Mouse (Mus musculus): ENCODE data around the gene Mitd1. TPM values are rescaled to one million over a fixed set of nuclear protein-coding genes. Genes with fewer than 3 reads are reported as not detected.

The Mitd1 gene
- polyA plus RNA-seq (2014; fragmentation: Nextera tagmentation; extraction: Ambion mirVana) = 24.0 and 27.0 TPM in 2 replicates

DNA sequence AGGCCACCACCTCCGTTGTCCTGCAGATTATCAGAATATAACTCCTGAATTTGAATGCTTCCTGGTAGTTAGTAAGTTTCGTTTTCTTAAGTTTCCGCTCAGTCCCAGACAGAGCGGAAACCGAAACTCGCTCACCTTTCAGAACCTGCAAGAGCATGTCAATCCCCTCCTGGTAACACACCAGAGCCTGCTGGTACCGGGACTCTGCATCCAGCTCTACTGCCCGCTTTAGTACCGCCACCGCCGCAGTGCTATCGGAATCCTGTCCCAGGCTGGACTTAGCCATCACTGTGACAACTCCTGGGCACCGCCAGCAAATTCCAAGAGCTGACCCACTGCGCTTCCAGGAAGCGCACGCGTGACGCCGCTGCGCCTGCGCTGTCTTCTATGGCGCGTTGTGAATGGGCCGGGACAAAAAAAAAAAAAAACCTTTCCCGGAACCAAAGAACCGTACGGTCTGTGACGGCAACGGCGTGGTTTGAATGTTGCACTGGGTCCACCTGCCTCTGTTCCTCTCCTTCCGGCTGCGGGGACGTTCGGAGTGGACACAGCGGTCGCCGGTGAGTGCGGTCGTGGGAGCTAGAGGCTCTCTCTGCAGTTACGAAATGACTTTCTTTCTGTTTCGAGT is at the start of gene Mitd1, which contains the start of gene Mrpl30:
TSS of gene Mitd1 (minus strand) at position 387 of the 628 bp plus-strand sequence.
TSS of gene Mrpl30 (plus strand) at position 453 of the 628 bp plus-strand sequence.
- Histone ChIP-seq H3K9ac (ENCODE audit: low read depth, low read length) (peak within 1 kb of the TSS; percentile 73), H3K27me3 (ENCODE audit: control insufficient read depth, insufficient read depth, low read length) (no peaks in the 10 kb centered on the region), H3K4me2 (replicated peaks; ENCODE audit: low read depth, low read length) (peak within 1 kb of the TSS; percentile 68), H3K4me1 (replicated peaks; ENCODE audit: control insufficient read depth, insufficient read depth, low read length) (no peaks in the 10 kb centered on the region), H3K27ac (ENCODE audit: low read depth, low read length) (no peak within 1 kb of the TSS), H3K9me3 (ENCODE audit: control insufficient read depth, low read length) (no peaks in the 10 kb centered on the region), H3K4me3 (ENCODE audit: low read depth, low read length) (peak within 1 kb of the TSS; percentile 60), H3K36me3 (ENCODE audit: control insufficient read depth, insufficient read depth, low read length) (no peaks in the 10 kb centered on the region)
- WGBS = under 1% methylated on average over 41 of the region's 41 CpGs
- peak; percentile 88 for ATAC-seq (ENCODE audit: low FRiP score)
- peak; percentile 94 for DNase-seq (ENCODE audit: low spot score)

DNA sequence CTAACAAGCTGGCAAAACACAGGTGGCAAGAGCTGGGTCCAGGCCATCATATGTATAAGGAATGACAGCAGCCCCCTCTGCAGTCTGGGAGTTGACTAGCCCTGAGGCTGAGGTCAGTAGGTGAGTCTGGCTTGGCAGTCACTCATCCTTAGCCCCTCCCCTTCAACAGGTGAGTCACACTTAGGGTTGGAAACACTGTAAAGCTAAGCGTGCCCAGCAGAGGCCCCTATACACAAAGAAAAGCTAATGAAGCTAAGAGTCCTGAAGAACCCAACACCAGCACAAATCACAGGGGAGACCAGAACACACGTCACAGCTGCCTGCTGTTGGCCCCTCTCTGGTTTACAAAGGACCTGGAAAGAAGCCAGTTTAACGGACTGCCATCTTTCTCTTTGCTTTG is 41.6 kb upstream of the Mitd1 start:
- no peaks in the 10 kb centered on the region for H3K9me3 ChIP-seq (ENCODE audit: control insufficient read depth, low read length)
- H3K4me2 ChIP-seq (replicated peaks; ENCODE audit: low read depth, low read length) = no peak overlapping the region
- no peak for ATAC-seq (ENCODE audit: low FRiP score)
- H3K4me1 ChIP-seq (replicated peaks; ENCODE audit: control insufficient read depth, insufficient read depth, low read length) = no peaks in the 10 kb centered on the region
- no peak for DNase-seq (ENCODE audit: low spot score)
- H3K36me3 ChIP-seq (ENCODE audit: control insufficient read depth, insufficient read depth, low read length) = no peaks in the 10 kb centered on the region
- H3K27me3 ChIP-seq (ENCODE audit: control insufficient read depth, insufficient read depth, low read length) = no peaks in the 10 kb centered on the region
- WGBS = 20% methylated on average over 3 of the region's 3 CpGs
- no peak overlapping the region for H3K27ac ChIP-seq (ENCODE audit: low read depth, low read length)
- H3K4me3 ChIP-seq (ENCODE audit: low read depth, low read length) = no peak overlapping the region
- no peak overlapping the region for H3K9ac ChIP-seq (ENCODE audit: low read depth, low read length)

DNA sequence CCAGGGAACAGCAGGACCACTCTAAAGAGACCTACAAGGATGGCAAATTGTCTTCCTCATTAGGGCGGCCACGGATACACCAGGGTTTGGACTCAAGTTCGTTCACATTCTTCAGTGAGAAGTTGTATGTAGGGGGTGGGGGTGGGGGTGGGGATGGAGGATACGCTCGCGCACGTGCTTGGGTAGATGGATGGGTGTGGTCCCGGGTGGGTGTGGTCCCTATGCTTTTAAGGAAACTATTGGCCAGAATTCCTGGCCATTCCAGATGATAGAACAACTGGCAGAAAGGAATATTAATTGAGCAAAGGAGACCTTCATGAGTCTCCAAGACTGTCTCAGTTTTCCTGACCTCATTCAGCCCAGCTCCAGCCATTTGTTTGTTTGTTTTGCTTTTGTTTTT is 35.8 kb upstream of the Mitd1 start:
- 89% methylated on average over 8 of the region's 8 CpGs for WGBS
- H3K9me3 ChIP-seq (ENCODE audit: control insufficient read depth, low read length) = no peaks in the 10 kb centered on the region
- no peak for DNase-seq (ENCODE audit: low spot score)
- H3K4me3 ChIP-seq (ENCODE audit: low read depth, low read length) = no peak overlapping the region
- no peaks in the 10 kb centered on the region for H3K36me3 ChIP-seq (ENCODE audit: control insufficient read depth, insufficient read depth, low read length)
- no peak overlapping the region for H3K4me2 ChIP-seq (replicated peaks; ENCODE audit: low read depth, low read length)
- no peak overlapping the region for H3K27ac ChIP-seq (ENCODE audit: low read depth, low read length)
- no peak for ATAC-seq (ENCODE audit: low FRiP score)
- H3K27me3 ChIP-seq (ENCODE audit: control insufficient read depth, insufficient read depth, low read length) = no peaks in the 10 kb centered on the region
- no peak overlapping the region for H3K9ac ChIP-seq (ENCODE audit: low read depth, low read length)
- no peaks in the 10 kb centered on the region for H3K4me1 ChIP-seq (replicated peaks; ENCODE audit: control insufficient read depth, insufficient read depth, low read length)

DNA sequence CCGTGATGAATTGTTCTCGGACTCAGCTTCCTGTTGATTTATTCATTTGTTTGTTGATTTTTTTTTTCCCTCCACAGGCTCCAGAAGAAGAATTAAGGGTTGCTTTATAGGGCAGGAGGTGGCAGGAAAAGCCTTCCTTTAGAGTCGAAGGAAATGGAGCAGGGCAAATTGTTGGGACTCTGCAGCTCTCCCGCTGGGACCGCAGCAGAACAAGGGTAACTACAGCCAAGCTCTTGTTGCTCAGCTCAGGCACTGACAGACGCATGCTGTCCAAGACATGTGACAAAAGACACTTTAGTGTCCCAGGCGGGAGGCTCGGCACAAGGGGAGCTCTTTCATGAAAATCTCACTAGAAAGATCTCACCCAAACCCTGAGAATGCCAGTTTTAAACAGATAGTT is 32.3 kb upstream of the Mitd1 start:
- no peak overlapping the region for H3K4me2 ChIP-seq (replicated peaks; ENCODE audit: low read depth, low read length)
- H3K36me3 ChIP-seq (ENCODE audit: control insufficient read depth, insufficient read depth, low read length) = no peaks in the 10 kb centered on the region
- ATAC-seq (ENCODE audit: low FRiP score) (no peak), DNase-seq (ENCODE audit: low spot score) (no peak)
- H3K9me3 ChIP-seq (ENCODE audit: control insufficient read depth, low read length) = no peaks in the 10 kb centered on the region
- H3K4me1 ChIP-seq (replicated peaks; ENCODE audit: control insufficient read depth, insufficient read depth, low read length) = no peaks in the 10 kb centered on the region
- H3K4me3 ChIP-seq (ENCODE audit: low read depth, low read length) = no peak overlapping the region
- no peak overlapping the region for H3K27ac ChIP-seq (ENCODE audit: low read depth, low read length)
- no peaks in the 10 kb centered on the region for H3K27me3 ChIP-seq (ENCODE audit: control insufficient read depth, insufficient read depth, low read length)
- H3K9ac ChIP-seq (ENCODE audit: low read depth, low read length) = no peak overlapping the region
- 58% methylated on average over 8 of the region's 8 CpGs for WGBS

DNA sequence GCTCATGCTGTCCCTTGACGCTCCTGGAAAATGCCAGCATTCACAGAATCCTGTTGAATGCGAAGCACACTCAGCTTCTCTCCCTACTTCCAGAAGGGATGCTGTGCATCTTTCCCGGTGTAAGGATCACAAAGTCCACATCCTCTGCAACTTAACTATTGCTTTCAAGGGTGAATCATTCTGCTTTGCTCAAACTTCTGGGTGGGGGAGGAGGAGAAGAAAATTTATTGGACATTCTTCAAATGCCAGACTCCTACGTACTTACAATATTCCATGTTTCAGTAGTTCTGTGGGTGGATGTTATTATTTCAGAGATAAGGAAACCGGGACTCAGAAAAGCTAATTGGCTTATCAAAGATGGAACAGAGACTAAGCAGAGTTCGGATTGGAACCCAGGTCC is 27.9 kb upstream of the Mitd1 start:
- H3K4me2 ChIP-seq (replicated peaks; ENCODE audit: low read depth, low read length) = no peak overlapping the region
- H3K27ac ChIP-seq (ENCODE audit: low read depth, low read length) = no peak overlapping the region
- H3K9me3 ChIP-seq (ENCODE audit: control insufficient read depth, low read length) = no peaks in the 10 kb centered on the region
- H3K4me3 ChIP-seq (ENCODE audit: low read depth, low read length) = no peak overlapping the region
- DNase-seq (ENCODE audit: low spot score) (no peak), ATAC-seq (ENCODE audit: low FRiP score) (no peak)
- H3K4me1 ChIP-seq (replicated peaks; ENCODE audit: control insufficient read depth, insufficient read depth, low read length) = no peaks in the 10 kb centered on the region
- H3K9ac ChIP-seq (ENCODE audit: low read depth, low read length) = no peak overlapping the region
- 79% methylated on average over 6 of the region's 6 CpGs for WGBS
- no peaks in the 10 kb centered on the region for H3K36me3 ChIP-seq (ENCODE audit: control insufficient read depth, insufficient read depth, low read length)
- H3K27me3 ChIP-seq (ENCODE audit: control insufficient read depth, insufficient read depth, low read length) = no peaks in the 10 kb centered on the region

DNA sequence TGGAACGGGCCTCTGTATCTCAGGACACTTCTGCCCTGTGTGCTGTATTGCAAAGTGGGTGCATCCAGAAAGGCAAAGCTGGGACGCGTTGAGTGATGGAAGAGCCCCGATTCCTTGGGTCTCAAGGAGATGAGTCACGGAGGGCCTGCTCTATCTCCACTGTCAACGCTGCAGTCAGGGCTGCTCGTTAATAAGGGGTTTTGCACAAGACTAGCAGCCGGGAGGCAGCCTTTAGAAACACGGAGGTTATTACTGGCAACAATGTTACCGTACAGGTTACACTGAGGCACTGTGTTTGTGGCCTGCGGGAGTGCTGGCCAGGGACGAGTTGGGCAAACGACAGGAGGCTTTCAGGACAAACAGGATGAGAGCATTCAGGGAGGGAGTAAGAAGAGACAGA is 27.5 kb upstream of the Mitd1 start:
- Histone ChIP-seq H3K9ac (ENCODE audit: low read depth, low read length) (no peak overlapping the region), H3K36me3 (ENCODE audit: control insufficient read depth, insufficient read depth, low read length) (no peaks in the 10 kb centered on the region), H3K9me3 (ENCODE audit: control insufficient read depth, low read length) (no peaks in the 10 kb centered on the region), H3K27me3 (ENCODE audit: control insufficient read depth, insufficient read depth, low read length) (no peaks in the 10 kb centered on the region), H3K4me2 (replicated peaks; ENCODE audit: low read depth, low read length) (no peak overlapping the region), H3K27ac (ENCODE audit: low read depth, low read length) (no peak overlapping the region), H3K4me1 (replicated peaks; ENCODE audit: control insufficient read depth, insufficient read depth, low read length) (no peaks in the 10 kb centered on the region), H3K4me3 (ENCODE audit: low read depth, low read length) (no peak overlapping the region)
- ATAC-seq (ENCODE audit: low FRiP score) = no peak
- 83% methylated on average over 13 of the region's 13 CpGs for WGBS
- no peak for DNase-seq (ENCODE audit: low spot score)

DNA sequence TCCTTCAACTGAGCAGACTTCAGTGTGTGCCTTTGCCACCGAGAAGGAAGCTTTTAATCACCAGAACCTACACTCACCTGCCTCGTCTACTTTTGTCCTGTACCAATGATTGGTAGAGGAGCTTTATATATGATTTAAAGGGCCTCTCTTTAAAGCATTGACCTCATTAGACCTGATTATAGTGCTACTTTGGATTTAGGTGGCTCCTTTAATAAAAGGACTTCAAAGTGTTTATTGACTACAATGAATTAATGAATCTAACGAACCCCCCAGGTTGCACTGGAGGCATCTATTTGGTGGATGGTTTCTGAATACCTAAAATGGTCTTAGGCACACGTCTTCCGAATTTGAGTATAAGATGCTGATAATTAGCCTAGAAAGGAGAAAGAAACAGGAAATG is 26.2 kb upstream of the Mitd1 start, which contains the start of gene Lyg2:
TSS of gene Lyg2 (minus strand) at position 101 of the 400 bp plus-strand sequence.
- Histone ChIP-seq H3K4me2 (replicated peaks; ENCODE audit: low read depth, low read length) (no peak within 1 kb of the TSS), H3K4me1 (replicated peaks; ENCODE audit: control insufficient read depth, insufficient read depth, low read length) (no peaks in the 10 kb centered on the region), H3K27me3 (ENCODE audit: control insufficient read depth, insufficient read depth, low read length) (no peaks in the 10 kb centered on the region), H3K9ac (ENCODE audit: low read depth, low read length) (no peak within 1 kb of the TSS), H3K4me3 (ENCODE audit: low read depth, low read length) (no peak within 1 kb of the TSS), H3K27ac (ENCODE audit: low read depth, low read length) (no peak within 1 kb of the TSS), H3K9me3 (ENCODE audit: control insufficient read depth, low read length) (no peaks in the 10 kb centered on the region), H3K36me3 (ENCODE audit: control insufficient read depth, insufficient read depth, low read length) (no peaks in the 10 kb centered on the region)
- WGBS = 83% methylated on average over 5 of the region's 5 CpGs
- no peak for ATAC-seq (ENCODE audit: low FRiP score)
- no peak for DNase-seq (ENCODE audit: low spot score)

DNA sequence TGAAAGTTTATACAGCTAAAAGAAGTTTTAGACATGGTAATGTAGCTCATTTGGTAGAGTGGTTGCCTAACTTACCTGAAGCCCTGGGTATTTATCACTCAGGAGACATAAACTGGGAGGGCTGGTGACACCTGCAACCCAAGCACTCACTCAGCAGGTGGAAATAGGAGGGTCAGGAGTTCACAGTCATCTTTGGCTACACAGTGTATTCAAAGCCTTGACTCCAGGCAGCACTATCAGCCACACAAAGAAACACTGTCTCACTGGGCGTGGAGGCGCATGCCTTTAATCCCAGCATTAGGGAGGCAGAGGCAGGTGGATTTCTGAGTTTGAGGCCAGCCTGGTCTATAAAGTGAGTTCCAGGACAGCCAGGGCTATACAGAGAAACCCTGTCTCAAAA is 22.5 kb upstream of the Mitd1 start:
- Histone ChIP-seq H3K4me1 (replicated peaks; ENCODE audit: control insufficient read depth, insufficient read depth, low read length) (no peaks in the 10 kb centered on the region), H3K9me3 (ENCODE audit: control insufficient read depth, low read length) (no peaks in the 10 kb centered on the region), H3K4me3 (ENCODE audit: low read depth, low read length) (no peak overlapping the region), H3K36me3 (ENCODE audit: control insufficient read depth, insufficient read depth, low read length) (no peaks in the 10 kb centered on the region), H3K27me3 (ENCODE audit: control insufficient read depth, insufficient read depth, low read length) (no peaks in the 10 kb centered on the region), H3K27ac (ENCODE audit: low read depth, low read length) (no peak overlapping the region), H3K9ac (ENCODE audit: low read depth, low read length) (no peak overlapping the region), H3K4me2 (replicated peaks; ENCODE audit: low read depth, low read length) (no peak overlapping the region)
- ATAC-seq (ENCODE audit: low FRiP score) (no peak), DNase-seq (ENCODE audit: low spot score) (no peak)
- WGBS = 80% methylated on average over 2 of the region's 2 CpGs

DNA sequence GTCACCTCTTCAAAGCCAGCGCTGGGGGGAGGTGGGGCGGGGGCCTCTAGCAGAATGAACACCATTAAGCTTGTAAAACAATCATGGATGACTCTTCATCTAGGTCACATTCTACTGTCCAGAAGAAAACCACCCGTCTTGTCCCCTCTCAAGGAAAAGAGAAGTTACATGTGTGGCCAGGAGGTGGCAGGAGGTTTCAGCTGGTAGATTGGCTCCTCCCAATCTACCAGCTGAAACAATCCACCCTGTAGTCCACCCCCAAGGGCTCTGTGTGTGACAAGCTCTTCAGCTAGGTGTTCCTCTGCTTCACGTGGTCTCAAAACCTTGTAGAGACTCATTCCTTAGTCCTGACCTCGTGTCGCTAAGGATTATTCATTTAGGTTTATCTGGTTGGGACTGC is 13.0 kb upstream of the Mitd1 start:
- Histone ChIP-seq H3K4me3 (ENCODE audit: low read depth, low read length) (no peak overlapping the region), H3K4me2 (replicated peaks; ENCODE audit: low read depth, low read length) (no peak overlapping the region), H3K9ac (ENCODE audit: low read depth, low read length) (no peak overlapping the region), H3K9me3 (ENCODE audit: control insufficient read depth, low read length) (no peaks in the 10 kb centered on the region), H3K4me1 (replicated peaks; ENCODE audit: control insufficient read depth, insufficient read depth, low read length) (no peaks in the 10 kb centered on the region), H3K27ac (ENCODE audit: low read depth, low read length) (no peak overlapping the region), H3K27me3 (ENCODE audit: control insufficient read depth, insufficient read depth, low read length) (no peaks in the 10 kb centered on the region), H3K36me3 (ENCODE audit: control insufficient read depth, insufficient read depth, low read length) (peaks cover 4% of the 10 kb centered on the region)
- WGBS = 38% methylated on average over 6 of the region's 6 CpGs
- peak; percentile 39 for DNase-seq (ENCODE audit: low spot score)
- ATAC-seq (ENCODE audit: low FRiP score) = no peak

All from hindbrain, embryonic 11.5 days (tissue).